Mouse (Mus musculus) lung, postnatal 4 days (tissue): ENCODE results near the gene Mroh2a.

Experiments
- DNase-seq, 2 experiments: peaks; one replicate each; pipeline ENCODE4 v3.0.0; 2021

The Mroh2a gene

GRCm38 (mm10) chr1:88296171-88296920 lies 69.6 kb downstream of the Mroh2a start:
- no peak for DNase-seq

GRCm38 (mm10) chr1:88297480-88298258 lies 70.9 kb downstream of the Mroh2a start:
- DNase-seq = no peak

GRCm38 (mm10) chr1:88298686-88299528 lies 72.1 kb downstream of the Mroh2a start:
- no peak for DNase-seq

GRCm38 (mm10) chr1:88299529-88299945 lies 72.8 kb downstream of the Mroh2a start:
- DNase-seq = no peak

GRCm38 (mm10) chr1:88300301-88301050 lies 73.7 kb downstream of the Mroh2a start:
- DNase-seq = no peak

- no peak for DNase-seq
Observed at GRCm38 (mm10) chr1:88301121-88302014, 74.6 kb downstream of the Mroh2a start.

- no peak for DNase-seq
Observed at GRCm38 (mm10) chr1:88302057-88302740, 75.4 kb downstream of the Mroh2a start.

- no peak for DNase-seq
Observed at GRCm38 (mm10) chr1:88303762-88304161, 77.0 kb downstream of the Mroh2a start.

GRCm38 (mm10) chr1:88304261-88304985 lies 77.6 kb downstream of the Mroh2a start:
- no peak for DNase-seq

GRCm38 (mm10) chr1:88305018-88305795 lies 78.4 kb downstream of the Mroh2a start:
- no peak for DNase-seq

- DNase-seq = no peak
Observed at GRCm38 (mm10) chr1:88306543-88306942, 79.8 kb downstream of the Mroh2a start.

GRCm38 (mm10) chr1:88307180-88307579 lies 80.4 kb downstream of the Mroh2a start:
- DNase-seq = no peak

GRCm38 (mm10) chr1:88309020-88309419 lies 82.2 kb downstream of the Mroh2a start:
- no peak for DNase-seq

- DNase-seq = no peak
Observed at GRCm38 (mm10) chr1:88309905-88310304, 83.1 kb downstream of the Mroh2a start.

- DNase-seq = no peak
Observed at GRCm38 (mm10) chr1:88310349-88310748, 83.6 kb downstream of the Mroh2a start.
